Mouse (Mus musculus): ENCODE data around the gene Ccm2. TPM values are rescaled to one million over a fixed set of nuclear protein-coding genes. Genes with fewer than 3 reads are reported as not detected.

Ccm2 gene
- total RNA-seq, 2 experiments from 2014 or later, result 54.3 to 54.4 TPM

DNA sequence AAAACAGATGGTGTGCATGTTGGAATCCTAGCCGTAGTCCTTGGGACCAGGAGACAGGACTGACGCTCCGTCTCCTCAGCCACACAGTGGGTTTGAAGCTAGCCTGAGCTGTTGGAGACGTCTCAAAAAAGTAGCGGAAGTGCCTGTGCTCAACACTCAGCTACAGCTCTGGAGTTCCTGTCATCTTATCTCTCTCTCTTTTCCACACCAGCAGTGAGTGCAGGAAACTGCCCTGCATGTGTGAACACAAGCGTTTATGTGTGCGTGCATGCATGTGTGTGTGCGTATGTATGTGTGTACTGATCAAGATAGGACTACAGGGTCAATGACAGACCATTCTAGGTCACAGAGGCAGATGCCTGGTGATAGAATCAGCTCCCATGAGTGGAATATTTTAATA is 21.3 kb downstream of the Ccm2 start:
- no peak for DNase-seq (ENCODE audit: low spot score in 2 of 2)
- intact Hi-C loops (cut with DNase I), result no loop called here

DNA sequence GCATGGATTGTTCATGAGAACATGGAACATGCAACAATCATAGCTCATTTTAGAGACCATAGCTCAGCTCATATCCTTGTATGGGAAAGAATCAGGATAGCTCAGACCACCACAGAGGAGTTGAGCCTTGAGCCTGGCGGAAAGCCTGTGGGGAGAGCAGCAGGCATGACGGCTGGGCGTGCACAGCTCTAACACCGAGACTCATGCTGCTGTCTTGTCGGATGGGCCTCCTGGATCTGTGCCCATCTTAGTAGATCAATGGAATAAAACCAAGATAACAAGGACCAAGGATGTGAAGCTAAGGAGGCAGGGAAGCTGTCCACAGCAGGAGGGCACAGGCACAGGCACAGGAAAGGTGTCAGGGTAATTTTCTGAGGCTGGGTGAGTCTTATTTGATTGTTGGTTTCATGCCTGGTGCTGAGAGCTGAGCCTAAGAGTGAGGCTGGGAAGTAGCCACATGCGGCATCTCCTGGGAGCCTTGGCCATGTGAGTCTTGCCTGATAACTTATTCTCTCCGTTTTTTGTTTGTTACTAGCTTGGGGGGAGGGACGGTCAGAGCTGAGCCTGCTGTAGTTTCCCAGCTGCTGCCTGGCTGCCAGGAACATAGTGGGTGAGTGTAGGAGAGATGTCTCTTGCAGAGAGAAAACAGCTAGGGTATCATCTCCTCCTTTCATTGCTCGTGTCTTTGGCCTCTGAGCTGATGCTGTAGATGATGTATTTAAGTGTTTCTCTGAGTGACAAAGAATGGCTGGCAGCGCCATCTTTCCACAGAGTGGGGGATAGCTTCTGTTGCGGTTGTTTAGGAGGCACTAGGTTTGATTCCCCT is 22.1 kb downstream of the Ccm2 start:
- DNase-seq (ENCODE audit: low spot score in 2 of 2), result peak; percentile 38 to 69
- intact Hi-C loops (cut with DNase I), result no loop called here

DNA sequence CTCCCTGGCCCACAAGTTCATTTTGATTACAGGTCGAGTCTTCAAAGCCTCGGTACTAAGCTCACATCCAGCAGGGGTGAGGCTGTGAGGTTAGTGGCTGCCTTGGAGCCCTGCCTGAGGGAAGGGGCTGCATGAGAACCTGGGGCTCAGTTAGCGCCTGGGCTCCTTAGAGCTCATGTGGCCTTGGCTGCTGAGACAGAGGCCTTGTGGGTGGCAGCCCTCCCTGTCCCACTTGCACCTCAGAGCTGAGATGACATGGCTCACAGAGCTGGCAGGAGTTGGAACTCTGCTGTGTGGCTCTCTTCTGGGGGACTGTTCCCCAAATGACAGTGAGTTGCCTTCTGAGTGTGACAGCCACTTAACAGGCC is 22.7 kb downstream of the Ccm2 start:
- no peak for DNase-seq (ENCODE audit: low spot score in 2 of 2)
- intact Hi-C loops (cut with DNase I), result no loop called here

DNA sequence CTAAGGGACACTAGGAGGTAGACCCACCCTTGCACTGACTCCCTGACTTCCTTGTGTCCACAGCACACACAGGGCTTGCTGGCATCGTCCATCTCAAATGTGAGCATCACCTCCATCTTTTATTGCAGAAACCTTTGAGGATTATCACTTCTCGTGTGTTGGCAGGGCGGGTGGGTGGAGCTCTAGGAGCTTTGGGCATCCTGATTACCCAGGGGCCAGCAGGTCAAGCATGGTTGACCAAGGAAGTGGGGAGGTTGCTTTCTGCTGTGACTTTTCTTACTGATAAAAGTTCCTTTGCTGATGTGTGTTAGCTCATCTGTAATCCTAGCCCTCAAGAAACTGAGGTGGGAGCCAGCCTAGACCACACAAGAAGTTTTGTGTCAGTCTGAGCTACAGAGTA is 29.5 kb downstream of the Ccm2 start:
- no peak for DNase-seq (ENCODE audit: low spot score in 2 of 2)
- intact Hi-C loops (cut with DNase I), result no loop called here

DNA sequence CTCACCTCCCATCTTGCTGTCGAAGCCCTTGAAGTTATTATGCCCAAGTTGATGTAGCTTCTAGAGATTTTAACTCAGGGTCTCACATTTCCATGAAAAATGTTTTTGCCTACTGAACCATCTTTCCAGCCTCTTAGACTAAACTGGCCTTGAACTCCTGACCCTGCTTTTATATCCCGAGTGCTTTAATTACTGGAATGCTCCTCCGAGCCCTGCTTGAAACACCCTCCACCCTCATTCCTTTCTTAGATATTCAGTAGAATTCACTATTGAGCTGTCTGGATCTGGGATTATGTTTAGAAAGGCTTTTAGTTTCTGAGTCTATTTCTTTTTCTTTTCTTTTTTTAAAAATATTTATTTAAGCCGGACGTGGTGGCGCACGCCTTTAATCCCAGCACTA is 32.7 kb downstream of the Ccm2 start:
- intact Hi-C loops (cut with DNase I), result no loop called here
- DNase-seq (ENCODE audit: low spot score in 2 of 2), result no peak

DNA sequence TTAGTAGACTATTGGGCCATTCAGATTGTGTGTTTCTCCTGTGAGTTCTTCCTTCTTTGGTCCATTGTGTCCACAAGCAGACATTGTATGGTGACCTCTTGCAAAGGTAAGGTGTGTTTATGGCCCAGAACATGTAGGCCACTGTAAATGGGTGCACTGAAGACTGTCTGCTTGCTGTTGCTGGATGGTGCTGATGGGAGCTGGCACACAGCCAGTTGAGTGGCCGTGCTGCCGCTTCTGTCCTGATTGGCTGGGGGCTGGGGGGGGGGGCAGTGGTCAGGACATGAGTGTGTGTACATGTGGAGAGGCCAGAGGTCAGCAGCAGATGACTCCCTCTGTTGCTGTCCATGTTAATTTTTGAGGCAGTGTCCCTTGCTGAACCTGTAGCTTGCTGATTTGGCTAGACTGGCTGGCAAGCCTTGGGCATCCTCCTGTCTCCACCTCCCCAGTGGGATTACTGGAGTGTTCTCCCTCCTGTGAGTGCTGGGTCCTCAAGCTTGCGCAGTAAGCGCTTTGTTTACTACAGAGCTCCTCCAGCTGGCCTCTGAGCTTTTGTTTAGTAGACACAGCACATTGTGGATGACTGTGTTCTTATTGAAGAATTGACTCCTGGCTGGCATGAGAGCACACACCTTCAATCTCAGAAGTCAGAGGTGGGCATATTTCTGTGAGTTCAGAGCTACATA is 33.5 kb downstream of the Ccm2 start:
- intact Hi-C loops (cut with DNase I), result no loop called here
- no peak for DNase-seq (ENCODE audit: low spot score in 2 of 2)

DNA sequence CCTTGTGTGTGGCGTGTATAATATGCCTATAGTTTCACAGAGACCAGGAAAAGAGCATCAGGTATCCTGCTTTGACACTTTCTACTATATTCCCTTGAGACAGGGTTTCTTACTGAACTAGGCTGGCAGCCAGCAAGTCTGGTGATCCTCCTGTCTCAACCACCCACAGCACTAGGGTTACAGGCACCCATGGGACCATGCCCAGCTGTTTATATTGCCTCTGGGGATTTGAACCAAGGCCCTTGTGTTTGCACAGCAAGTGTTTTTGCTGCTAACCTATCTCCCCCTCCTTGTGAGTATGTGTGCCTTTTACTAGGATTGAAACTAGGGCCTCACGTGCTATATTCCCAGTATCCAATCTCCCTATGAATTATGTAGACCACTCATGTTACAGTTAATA is 34.9 kb downstream of the Ccm2 start:
- DNase-seq (ENCODE audit: low spot score in 2 of 2), result no peak
- intact Hi-C loops (cut with DNase I), result no loop called here

DNA sequence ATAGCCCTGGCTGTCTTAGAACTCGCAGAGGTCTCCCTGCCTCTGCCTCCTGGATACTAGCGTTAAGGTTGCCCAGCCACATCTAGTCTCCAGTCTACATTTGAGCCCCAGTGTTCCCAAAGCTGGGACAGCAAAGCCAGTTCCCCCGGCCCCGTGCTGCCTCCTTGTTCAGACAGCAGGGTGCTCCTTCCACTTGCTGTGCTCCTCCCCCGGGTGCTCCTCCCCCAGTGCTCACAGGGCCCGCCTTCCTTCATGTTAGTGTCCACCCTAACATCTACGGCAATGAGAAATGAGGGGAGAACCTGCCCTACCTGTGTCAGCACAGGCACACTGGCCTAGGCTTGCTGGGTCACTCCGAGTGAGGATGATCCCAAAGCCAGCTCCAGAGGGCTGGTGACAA is 39.1 kb downstream of the Ccm2 start:
- DNase-seq (ENCODE audit: low spot score in 2 of 2), result no peak
- intact Hi-C loops (cut with DNase I), result no loop called here

DNA sequence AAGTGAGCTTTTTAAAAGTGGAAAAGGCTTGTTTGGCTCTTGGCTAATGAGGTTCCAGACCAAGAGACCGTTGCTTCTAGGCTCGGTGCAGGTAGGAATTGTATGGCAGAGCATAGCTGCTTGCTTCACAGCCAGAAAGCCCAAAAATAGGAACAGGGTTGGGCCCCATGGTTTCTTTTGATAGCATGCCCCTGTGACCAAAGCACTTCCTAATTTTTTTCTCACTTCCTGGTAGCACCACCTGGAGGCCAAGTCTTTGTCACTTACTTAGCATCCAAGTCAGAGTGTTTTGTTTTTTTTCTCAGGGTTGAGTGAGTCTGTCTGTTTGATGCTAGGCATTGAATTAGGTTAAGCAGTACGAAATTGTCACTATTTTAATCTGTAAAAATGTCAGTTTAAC is 40.0 kb downstream of the Ccm2 start:
- intact Hi-C loops (cut with DNase I), result no loop called here
- DNase-seq (ENCODE audit: low spot score in 2 of 2), result no peak

DNA sequence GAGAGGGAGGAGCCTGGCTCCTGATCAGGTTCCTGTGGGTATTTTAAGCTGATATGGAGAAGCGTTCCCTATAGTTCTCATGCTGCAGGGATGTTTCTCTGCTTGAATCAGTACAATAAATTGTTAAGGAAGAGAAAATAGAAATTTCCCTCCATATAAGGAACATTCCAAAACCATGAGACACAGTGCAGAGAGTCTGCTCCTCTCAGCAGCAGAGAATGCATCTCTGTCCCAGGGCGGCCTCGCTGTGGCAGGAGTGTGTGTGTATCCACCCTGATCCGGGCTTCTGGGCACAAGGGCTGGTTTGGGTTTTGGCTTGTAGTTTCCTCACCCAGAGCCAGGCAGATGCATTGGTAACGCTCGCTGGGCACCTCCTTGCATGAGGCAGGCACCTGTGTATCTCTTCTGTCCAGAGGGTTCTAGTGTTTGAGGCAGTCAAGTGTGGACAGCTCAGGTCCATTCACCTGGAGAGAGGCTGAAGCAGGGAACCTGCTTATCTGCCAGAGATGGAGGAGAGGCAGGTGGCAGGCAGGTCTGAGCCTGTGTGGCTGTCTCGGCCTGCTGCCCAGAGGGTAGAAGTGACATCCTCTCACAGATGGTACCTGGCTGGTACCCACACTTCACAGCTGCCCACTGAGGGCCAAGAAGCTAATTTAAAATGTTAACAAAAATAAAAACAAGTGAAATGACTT is 40.7 kb downstream of the Ccm2 start:
- DNase-seq (ENCODE audit: low spot score in 2 of 2), result no peak
- intact Hi-C loops (cut with DNase I), result no loop called here

DNA sequence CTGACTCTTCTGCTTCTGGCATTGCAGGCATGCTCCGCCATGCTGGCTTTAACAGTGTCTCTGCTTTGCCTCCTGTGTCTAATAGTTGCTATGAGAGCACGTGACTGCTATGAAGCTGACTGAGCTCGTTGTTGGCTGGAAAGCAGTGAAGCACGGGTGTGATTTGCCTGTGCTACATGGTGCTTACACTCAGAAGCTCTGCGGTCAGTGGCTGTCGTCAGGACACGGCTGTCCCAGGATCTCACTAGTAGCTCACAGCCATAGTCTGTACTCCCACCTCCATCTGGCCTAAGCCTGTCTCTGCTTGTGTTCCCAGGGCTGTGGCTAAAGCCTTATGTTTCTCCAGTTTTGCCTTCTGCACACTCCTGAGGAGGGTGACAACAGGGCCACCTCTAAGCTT is 41.6 kb downstream of the Ccm2 start:
- DNase-seq (ENCODE audit: low spot score in 2 of 2), result no peak
- intact Hi-C loops (cut with DNase I), result no loop called here

DNA sequence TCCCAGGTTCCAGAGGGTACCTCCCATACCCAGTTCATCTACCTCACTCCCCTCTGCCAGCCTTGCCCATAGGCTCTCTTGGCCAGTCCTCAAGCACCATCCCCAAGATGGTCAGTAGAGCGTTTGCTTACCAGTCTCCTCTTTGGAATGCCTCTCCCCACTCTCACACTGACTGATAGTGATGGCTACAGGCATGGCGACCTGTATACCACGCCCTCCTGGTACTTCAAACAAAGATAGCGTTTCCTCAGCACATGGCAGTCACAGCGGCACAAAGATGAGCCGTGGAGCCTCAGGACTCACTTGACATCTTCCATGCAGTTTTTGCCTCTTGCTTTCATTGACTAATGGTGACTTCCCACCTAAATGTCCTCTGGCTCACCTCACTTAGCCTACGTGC is 43.2 kb downstream of the Ccm2 start:
- no peak for DNase-seq (ENCODE audit: low spot score in 2 of 2)
- intact Hi-C loops (cut with DNase I), result no loop called here

DNA sequence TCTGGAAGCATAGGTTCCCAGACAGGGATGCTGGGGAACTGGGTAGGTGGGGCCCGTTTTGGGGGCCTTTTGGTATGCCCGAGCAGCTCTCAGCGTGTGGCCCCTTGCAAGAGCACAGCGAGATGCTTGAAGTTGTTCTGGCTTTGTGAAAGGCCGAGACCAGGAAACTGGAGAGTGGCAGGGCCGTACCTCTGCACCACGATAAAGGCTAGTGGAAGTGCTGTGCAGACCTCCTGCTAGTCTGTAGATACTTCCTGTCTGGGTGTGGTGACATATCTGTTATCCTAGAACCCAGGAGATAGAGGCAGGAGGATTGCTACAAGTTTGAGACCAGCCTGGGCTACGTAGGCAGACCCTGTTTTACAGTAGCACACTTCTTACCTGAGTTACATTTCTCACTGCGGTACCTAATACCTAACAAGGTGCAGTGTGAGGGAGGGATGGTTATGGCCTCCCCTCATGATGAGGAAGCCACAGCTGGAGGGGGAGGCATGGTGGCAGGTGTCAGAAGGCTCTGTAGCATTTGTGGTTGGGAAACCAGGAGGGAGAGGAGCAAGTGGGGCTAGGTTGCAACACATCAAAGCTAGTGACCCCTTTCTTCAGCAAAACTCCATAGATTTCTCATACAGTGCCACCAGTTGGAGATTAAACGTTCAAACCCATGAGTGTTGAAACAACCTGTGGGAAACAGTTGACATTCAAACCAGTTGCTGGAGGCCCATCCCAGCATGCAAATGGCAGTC is 44.4 kb downstream of the Ccm2 start:
- intact Hi-C loops (cut with DNase I), result no loop called here

DNA sequence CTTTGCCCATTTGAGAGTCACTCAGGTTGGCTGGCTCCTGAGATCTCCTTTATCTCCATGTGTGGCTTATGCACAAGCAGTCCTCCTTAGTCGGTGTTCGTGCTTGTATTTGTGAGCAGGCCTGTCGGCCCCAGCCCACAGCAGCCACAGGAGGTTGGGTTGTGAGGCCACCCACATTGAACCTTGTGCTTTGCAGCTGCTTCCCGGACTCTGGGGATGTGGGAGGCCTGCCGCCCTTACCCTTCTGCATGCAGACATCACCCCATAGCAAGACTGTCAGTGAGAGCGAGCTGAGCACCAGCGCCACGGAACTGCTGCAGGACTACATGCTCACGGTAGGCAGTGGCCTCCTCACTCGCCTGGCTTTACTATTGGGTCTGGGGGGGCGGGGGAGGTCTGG is 46.7 kb downstream of the Ccm2 start:
- intact Hi-C loops (cut with DNase I), result no loop called here
- DNase-seq (ENCODE audit: low spot score in 2 of 2), result no peak

More for the DNA sequence above, 44.4 kb downstream of the Ccm2 start:
- DNase-seq (ENCODE audit: low spot score in 2 of 2), result no peak

DNA sequence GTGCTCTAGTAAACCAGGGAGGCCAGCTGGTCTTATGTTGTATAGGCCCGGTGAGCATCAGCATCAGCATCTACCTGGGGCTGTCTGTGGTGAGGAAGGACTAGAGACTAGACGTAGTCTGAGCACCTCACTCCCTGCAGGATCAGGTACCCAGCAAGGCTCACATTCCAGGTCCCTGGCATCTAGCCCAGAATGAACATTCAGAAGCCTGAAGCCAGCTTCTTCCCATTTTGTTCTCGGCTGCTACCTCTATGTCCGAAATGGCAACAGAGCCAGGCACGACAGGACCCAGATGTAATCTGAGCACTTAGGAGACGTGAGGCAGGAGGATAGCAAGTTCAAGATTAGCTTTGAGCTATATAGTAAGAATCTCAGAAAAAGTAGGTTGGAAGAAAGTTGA is 48.2 kb downstream of the Ccm2 start:
- intact Hi-C loops (cut with DNase I), result no loop called here
- no peak for DNase-seq (ENCODE audit: low spot score in 2 of 2)

DNA sequence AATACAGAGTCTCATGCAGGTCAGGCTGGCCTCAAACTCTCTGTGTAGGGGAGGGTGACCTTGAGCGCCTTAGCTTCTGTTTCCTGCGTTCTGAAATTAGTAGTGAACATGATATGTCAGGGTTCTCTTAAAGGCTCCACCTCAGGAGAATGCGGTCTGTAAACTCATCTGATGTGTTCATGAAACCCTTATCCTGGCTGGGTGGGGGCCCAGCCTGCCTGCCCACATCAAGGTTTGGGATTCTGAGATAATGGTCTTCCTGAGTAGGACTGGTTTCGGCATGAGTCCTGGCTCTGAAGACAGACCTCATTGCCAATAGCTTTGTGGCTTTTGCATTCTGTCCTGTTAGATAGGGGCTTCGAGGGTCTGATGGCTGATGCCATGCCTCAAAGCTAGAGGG is 48.7 kb downstream of the Ccm2 start:
- no peak for DNase-seq (ENCODE audit: low spot score in 2 of 2)
- intact Hi-C loops (cut with DNase I), result no loop called here

DNA sequence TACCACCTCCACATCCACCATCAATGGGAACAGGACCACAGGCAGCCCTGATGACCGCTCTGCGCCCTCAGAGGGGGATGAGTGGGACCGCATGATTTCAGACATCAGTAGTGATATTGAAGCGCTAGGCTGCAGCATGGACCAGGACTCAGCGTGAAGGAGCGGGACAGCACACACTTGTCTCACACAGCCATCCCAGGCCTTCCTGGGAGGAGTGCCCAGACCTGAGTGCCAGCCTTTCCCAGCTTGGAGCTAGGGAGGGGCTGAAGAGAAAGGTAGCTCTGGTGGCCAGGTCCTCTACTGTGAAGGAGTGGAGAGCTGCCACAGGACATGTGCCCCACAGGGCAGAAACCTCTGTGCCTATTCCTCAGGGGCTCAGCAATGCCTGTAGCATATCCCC is 49.5 kb downstream of the Ccm2 start:
- intact Hi-C loops (cut with DNase I), result no loop called here
- no peak for DNase-seq (ENCODE audit: low spot score in 2 of 2)

DNA sequence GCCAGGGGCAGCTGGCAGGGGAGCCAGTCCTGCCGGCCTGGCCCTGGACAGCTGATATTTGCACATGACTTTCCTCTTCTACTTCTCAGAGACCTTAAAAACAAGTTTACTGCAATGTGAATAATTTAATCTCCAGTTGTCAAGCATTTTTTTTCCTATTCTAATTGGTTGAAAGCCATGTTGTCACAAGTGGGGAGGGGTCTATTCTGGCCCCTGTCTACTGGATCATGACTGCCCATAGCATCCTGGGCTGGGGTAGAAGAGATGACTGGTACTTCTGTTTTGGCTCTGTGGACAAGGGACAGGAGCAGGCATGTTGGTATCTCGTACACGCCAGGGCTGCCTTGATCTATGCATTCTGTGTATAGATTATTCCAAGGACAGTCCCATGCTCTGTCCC is 49.9 kb downstream of the Ccm2 start:
- intact Hi-C loops (cut with DNase I), result no loop called here
- no peak for DNase-seq (ENCODE audit: low spot score in 2 of 2)

DNA sequence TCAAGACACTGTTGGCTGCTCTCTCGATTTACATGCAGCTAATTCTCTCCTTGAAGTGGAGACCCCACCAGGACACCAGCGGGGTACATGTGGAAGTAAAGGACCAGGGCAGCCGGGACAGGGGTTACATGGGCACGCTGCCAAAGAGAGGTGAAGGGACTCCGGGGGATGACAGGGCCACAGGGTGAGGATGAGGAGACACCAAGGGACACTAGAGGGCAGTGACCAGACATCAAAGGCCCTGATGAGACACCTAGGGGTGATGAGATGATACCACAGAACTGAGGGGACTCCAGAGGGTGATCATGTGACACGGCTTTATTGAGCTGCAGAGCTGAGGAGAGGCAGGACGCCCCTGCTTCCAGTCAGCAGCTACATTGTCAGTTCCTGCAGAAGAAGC is 50.8 kb downstream of the Ccm2 start:
- DNase-seq (ENCODE audit: low spot score in 2 of 2), result no peak
- intact Hi-C loops (cut with DNase I), result no loop called here

DNA sequence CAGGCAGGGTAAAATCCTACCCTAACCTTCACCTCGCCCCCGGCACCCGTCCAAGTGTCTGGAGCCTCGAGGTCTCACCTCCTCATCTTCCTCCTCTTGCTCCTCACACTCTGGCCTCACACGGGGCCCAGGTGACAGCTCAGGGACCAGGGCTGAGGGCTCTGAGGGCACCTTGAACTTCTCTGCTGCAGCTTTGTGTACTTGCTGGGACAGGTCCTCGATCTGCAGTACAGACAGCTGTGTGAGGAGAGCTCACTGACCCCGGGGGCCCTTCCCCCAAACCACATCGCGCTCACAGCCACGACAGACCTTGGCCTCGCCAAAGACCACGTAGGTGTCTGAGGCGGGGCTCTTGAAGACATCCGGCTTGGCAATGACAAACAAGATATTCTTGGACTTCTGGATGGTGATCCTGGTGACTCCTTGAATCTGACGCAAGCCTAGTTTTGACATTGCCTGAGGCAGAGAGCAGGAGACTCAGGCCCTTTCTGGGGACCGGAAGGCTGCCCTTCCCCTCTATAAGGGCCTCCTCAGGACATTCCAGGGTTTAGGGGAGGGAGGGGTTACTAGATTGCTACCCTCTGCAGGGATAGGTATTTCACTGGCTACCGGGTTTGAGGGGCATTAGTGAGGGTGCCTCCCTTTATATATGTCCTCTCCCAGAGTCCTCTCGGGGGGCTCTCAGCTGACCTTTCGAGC is 51.7 kb downstream of the Ccm2 start:
- intact Hi-C loops (cut with DNase I), result no loop called here
- no peak for DNase-seq (ENCODE audit: low spot score in 2 of 2)
